Mouse (Mus musculus) fibroblast of lung, adult 2 months (primary cell): ENCODE results near the gene Casz1.

Source experiments
- DNase-seq: peaks from one replicate; pipeline ENCODE4 v3.0.0-alpha.2; 2011; ENCODE audit warnings: low read depth

Gene Casz1

DNA sequence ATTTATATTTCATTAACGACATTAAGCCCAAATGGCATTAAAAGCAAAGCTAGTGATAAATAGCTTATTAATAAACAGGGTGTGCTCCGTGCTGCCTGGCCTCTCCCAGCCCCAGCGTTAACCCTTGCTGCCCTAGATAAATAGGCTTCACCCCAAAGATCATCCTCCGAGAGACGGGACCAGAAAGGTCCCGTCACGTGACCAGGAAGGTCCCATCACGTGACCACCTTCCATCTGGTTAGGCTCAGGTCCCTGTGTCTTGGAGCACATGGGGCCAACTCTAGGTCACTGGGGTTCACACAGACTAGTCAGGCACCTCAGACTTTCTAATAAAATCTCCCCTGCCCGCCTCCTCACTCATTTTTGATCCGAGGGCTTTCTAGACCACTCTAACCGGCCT is 42.5 kb downstream of the Casz1 start:
- no peak for DNase-seq

DNA sequence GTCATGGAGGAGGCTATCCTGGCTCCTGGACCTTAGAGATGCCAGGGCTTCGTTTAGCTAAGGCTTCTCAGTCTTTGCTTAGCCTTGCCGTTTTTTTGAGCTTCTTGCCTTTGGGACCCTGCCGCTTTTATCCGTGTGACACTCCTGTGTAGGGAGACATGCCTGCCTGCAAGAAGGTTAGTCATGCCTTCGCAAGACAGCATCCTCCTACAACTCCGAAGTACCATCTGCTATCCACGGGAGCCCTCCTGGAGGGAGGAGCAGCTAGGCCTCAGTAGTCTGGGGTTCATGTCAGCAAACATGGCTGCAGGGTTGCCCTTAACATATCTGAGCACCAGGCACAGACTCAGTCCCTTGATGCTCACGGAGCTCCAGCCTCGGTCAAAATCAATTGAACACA is 43.4 kb downstream of the Casz1 start:
- no peak for DNase-seq

DNA sequence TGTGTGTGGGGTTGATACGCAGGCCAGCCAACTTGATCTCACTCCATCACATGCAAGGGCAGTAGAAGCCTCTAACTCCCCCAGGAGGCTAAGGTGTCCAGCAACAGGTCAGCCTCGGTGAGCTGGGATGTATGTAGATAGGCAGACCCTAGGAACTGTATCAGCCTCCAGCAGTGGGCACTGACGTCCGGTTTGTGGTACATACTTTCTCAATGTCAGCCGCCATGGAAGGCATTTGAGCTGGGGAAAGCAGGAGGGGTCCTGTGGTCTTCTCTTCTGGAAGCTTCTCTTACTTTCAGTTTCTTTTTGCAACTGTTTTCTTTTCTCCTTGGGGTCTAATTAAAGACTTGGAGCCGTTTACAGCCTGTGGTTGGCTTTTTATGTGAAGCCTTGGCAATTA is 45.2 kb downstream of the Casz1 start:
- no peak for DNase-seq

DNA sequence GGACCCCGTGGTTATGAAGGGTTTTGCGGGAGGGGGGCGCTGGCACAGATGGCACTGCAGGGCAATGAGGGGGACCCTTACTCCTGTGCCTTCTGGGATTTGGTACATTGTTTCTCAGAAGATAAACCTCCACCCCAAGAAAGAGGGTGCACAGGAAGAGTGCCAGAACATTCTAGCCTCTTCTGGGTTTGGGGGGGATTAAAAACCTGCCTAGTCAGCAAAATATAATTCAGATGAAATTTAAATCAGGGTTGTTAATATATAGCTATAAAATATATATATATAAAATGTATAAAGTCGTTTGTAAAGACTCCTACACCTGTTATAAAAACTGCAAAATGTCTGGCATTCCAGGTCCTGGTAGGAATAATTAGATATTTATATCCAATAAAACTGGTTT is 48.8 kb downstream of the Casz1 start:
- no peak for DNase-seq

DNA sequence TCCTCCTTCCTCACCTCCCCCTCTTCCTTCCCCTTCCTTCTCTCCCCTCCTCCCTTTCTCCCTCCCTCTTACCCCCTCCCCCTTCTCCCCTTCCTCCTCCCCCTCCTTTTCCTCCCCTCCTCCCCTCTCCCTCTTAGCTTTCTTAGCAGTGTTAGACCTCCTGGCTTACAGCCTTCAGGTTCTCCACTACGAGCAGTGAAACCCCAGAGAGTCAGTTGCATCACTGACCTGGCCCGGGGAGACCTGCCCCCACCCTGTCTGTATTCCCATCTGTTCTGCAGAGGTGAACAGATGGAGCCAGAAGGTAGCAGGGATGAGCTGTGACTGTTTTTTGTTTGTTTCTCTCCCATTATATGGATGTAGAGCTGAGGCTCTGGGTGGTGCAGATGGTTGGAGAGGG is 49.9 kb downstream of the Casz1 start:
- DNase-seq = no peak

DNA sequence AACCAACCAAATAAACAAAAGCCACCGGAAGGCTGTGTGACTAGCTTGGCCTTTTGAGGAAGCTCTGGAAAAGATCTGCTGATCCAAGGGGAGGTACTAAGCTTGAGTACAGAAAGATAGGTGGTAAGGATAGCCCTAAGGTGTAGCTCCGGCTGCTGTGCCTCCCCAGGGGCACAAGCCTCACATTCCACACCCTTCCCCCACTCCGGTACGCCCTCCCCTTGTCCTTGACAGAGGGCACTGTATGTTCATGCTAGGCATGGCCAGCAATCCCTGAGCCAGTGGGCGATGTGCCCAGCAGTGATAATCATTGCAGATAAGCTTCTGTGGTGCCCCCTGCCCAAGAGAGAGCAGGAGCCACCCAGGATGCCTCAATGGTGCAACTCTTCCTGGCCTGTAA is 51.3 kb downstream of the Casz1 start:
- DNase-seq = no peak

DNA sequence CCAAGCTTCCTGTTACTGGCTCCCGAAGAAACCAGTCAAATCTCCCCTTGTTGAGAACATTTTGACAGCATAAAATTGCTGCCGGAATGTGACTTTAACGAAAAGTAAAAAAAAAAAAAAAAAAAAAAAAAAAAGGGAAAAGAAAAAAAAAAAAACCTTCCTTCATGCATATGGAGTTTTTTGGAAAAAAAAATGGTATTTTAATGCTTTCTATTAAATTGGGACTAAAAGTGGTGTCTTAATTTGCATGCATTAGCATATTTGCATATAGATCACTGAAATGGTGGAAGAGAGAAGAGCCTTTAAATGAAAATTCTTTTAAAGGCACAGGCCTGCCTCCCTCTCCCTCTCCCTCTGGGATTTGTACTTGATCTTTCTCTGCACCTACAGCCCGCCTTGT is 52.0 kb downstream of the Casz1 start:
- no peak for DNase-seq

DNA sequence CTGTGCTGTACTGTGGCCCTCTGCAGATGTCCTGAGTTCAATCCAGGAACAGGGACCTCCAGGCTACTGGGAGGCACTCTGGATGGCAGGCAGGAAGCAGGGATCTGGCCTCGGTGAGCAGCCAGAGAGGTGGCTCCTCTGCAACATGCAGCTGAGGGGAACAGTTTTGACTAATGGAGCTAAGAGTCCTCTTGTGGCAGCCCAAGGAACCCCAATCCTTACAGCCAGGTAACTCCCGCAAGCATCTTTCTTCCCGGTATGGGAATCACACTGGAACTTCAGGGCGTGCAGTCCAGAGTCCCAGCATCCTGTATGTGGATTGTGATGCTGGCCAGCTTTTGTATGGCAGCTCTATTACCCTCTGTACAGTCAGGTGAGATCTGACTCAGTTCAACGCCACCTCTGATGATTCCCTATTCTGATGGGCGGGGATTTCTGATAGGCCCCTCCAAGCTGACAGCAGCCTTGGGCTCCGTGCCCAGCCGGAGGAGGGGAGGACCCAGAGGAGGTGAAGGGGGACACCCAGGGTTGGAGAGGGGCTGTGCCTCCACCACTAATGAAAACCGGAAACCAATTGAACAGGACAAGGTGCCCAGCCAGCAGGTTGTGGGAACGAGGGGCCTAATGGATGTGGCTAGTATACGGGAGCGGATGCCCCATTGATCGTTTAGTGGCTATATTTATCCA is 53.3 kb downstream of the Casz1 start:
- DNase-seq = no peak

GRCm38 (mm10) chr4:148858194-148858593 is 54.0 kb downstream of the Casz1 start:
- no peak for DNase-seq

GRCm38 (mm10) chr4:148859415-148859814 is 55.2 kb downstream of the Casz1 start:
- DNase-seq = no peak

DNA sequence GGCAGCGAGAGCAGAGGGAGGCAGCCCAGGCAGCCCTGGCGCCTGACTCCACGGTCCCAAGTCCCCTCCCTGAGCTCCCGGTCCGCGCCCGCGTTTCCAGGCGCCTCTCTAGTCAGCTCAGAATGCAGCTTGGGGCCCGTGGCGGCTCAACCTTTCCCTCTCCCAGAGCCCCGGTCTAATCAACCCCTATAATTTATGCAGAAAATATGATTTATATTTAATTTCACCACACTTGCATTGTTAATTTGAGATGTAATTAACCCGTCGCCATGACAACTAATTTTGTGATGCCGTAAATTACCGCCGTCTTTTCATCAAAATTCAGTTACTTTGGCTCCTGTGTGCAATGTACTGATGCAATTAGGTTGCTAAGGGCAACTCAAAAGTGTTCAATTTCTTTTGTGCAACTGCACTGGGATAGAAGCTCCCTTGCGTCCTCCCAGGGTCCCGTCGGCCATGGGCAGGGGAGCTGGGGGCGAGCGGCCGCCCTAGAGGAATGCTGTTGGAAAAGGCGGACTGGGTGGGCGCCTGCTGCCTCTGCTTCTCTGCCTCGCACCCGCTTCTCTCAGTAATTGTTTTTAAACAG is 55.8 kb downstream of the Casz1 start:
- DNase-seq = no peak

- DNase-seq = no peak
These were observed 56.4 kb downstream of the Casz1 start for GRCm38 (mm10) chr4:148860636-148861035.

GRCm38 (mm10) chr4:148866812-148867470 is 62.7 kb downstream of the Casz1 start:
- no peak for DNase-seq

GRCm38 (mm10) chr4:148867721-148868397 is 63.6 kb downstream of the Casz1 start:
- peak; percentile 46 for DNase-seq

DNA sequence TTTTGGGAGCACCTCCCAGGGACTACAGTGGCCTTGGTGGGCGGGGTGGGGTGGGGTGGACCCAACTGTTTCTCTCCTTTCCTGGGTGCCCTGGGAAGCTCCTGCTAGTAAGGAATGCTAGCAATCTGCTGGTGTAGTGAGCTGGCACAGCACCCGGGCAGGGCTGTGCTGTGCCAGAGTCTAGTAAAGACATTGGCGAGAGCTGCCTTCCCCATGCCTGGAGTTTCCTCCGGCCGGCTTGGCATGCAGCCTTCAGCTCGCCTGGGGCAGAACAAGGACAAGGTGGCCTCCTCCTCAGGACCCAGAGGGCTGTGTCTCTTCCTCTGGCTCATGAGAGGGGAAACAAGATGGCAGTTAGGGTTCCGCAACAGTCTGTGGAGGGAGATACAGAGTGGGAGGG is 65.3 kb downstream of the Casz1 start:
- no peak for DNase-seq

DNA sequence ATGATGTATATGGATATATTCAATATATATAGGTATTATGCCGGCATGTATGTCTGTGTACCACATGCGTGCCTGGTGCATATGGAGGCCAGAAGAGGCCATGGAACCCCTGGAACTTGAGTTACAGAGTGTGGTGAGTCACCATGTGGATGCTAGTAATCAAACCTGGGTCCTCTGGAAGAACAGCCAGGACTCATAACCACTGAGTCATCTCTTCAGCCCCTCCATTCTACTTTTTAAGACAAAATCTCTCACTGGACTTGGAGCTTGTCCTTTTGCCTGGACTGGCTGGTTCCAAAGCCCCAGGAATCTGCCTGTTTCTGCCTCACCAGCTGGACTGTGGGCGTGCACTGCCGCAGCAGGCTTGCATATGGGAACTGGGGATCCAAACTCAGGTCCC is 66.3 kb downstream of the Casz1 start:
- no peak for DNase-seq

GRCm38 (mm10) chr4:148871751-148872334 is 67.6 kb downstream of the Casz1 start:
- peak; percentile 61 for DNase-seq

- no peak for DNase-seq
These were observed 68.1 kb downstream of the Casz1 start for GRCm38 (mm10) chr4:148872372-148872771.

- DNase-seq = peak; percentile 58
These were observed 68.6 kb downstream of the Casz1 start for GRCm38 (mm10) chr4:148872783-148873182.

DNA sequence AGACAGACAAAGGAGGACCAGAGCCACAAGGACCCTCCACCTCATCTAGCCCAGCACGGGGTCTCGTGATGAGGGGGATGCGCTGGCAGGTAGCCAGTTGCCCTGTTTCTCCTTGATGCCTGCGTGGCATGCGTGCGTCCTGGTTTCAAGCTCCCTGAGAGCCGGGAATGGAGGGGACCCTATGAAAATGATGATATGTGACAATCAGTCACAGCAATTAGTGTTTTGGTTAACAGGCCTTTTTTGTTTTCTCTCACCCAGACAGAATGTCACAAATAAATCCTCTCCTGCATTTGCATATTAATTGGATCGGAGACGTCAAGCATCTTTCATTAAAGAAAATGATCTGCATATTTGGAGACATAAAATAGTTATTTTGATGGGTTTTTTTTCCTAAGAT is 71.9 kb downstream of the Casz1 start:
- DNase-seq = no peak

DNA sequence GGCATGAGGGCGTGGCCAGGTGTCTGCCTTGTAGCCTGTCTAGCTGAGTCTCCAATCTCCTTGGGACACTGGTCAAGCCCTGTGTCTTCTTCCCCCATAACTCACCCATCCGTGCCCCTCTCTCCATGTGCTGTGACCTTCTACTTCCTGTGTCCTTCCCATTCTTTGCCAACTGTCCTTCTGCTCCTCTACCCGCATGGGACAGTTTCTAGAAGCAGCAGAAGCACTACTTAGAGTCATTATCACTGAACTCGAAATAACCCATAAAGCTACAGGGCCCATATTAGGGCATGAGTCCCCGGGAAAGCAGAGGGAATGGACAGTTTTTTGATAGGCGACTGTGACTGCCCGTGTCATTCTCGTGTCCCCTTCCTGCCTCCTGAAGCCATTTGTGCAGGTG is 72.6 kb downstream of the Casz1 start:
- DNase-seq = no peak

GRCm38 (mm10) chr4:148878192-148878983 is 74.2 kb downstream of the Casz1 start:
- no peak for DNase-seq
